22 mouse cellular contexts compared by ENCODE assay signal in genomic region chr8:109959112-109959511, GRCm38 (mm10). TPM values are rescaled to one million over a fixed set of nuclear protein-coding genes. Genes with fewer than 3 reads are reported as not detected.
A peak's percentile ranks its signal among the peaks of the same experiment; 100 is the strongest.
DNase-seq lines count a peak whose midpoint lies in the region; ATAC-seq and TF ChIP-seq lines count a peak whose summit lies in the region.
"Had no signal": no experiment of that assay in that cellular context is flagged by ENCODE, and none has a peak within 500 bp of the region (broad histone marks: within the 10 kb centered on the region; RNA-seq: fewer than 3 reads in every experiment).

No protein-coding gene starts in this region.

- H3K9me3 ChIP-seq in limb, embryonic 14.5 days (ENCODE audit: control insufficient read depth, low read length) = no peaks in the 10 kb centered on the region
- no peaks in the 10 kb centered on the region for H3K9me3 ChIP-seq in limb, embryonic 10.5 days (replicated peaks)
- H3K9me3 ChIP-seq in CH12.LX (replicated peaks; ENCODE audit: low read length) = peaks cover 7% of the 10 kb centered on the region
- H3K9me3 ChIP-seq: embryonic facial prominence, embryonic 12.5 days; forebrain, embryonic 12.5 days; heart, embryonic 12.5 days had no signal

- H3K9ac ChIP-seq in limb, embryonic 14.5 days (ENCODE audit: low read depth, low read length, severe bottlenecking) = no peak overlapping the region
- no peak overlapping the region for H3K9ac ChIP-seq in CH12.LX (ENCODE audit: insufficient read depth, low read depth)
- H3K9ac ChIP-seq: embryonic facial prominence, embryonic 12.5 days; forebrain, embryonic 12.5 days; heart, embryonic 12.5 days had no signal

- TF ChIP-seq CTCF in CH12.LX (conservative IDR thresholded peaks at IDR 0.05 in 1 of 2, IDR thresholded peaks at IDR 0.05 in 1 of 2; ENCODE audit: low read depth in 2 of 2, low read length in 2 of 2) = no peak

- no peak overlapping the region for H3K4me3 ChIP-seq in limb, embryonic 14.5 days (replicated peaks; ENCODE audit: low read length)
- H3K4me3 ChIP-seq in limb, embryonic 10.5 days = no peak overlapping the region
- H3K4me3 ChIP-seq in CH12.LX (replicated peaks in 1 of 3; ENCODE audit: low read depth in 2 of 3, low read length in 2 of 3, poor library complexity in 1 of 3) = no peak overlapping the region
- H3K4me3 ChIP-seq: embryonic facial prominence, embryonic 12.5 days; forebrain, embryonic 12.5 days; heart, embryonic 12.5 days had no signal

- H3K27ac ChIP-seq in limb, embryonic 14.5 days (replicated peaks; ENCODE audit: low read depth, low read length) = no peak overlapping the region
- no peak overlapping the region for H3K27ac ChIP-seq in limb, embryonic 10.5 days
- H3K27ac ChIP-seq in CH12.LX (ENCODE audit: insufficient read depth, low read depth) = no peak overlapping the region
- H3K27ac ChIP-seq: embryonic facial prominence, embryonic 12.5 days; forebrain, embryonic 12.5 days had no signal

- H3K79me2 ChIP-seq in CH12.LX (replicated peaks; ENCODE audit: control insufficient read depth, extremely low read depth, insufficient read depth, poor library complexity, severe bottlenecking) = no peaks in the 10 kb centered on the region

- peak; percentile 51; the same call in 1 of the 2 replicates for ATAC-seq in limb, embryonic 14.5 days (ENCODE audit: low FRiP score, low read depth)
- ATAC-seq: forebrain, embryonic 16.5 days; hindbrain, embryonic 16.5 days had no signal

- H3K4me2 ChIP-seq in limb, embryonic 14.5 days (replicated peaks; ENCODE audit: low read depth, low read length, severe bottlenecking) = no peak overlapping the region
- H3K4me2 ChIP-seq in CH12.LX (ENCODE audit: insufficient read depth, low read depth, poor library complexity, severe bottlenecking) = no peak overlapping the region
- H3K4me2 ChIP-seq: embryonic facial prominence, embryonic 12.5 days; forebrain, embryonic 12.5 days; heart, embryonic 12.5 days had no signal

- no peaks in the 10 kb centered on the region for H3K36me3 ChIP-seq in limb, embryonic 14.5 days (ENCODE audit: control insufficient read depth, insufficient read depth, low read length)
- no peaks in the 10 kb centered on the region for H3K36me3 ChIP-seq in limb, embryonic 10.5 days
- no peaks in the 10 kb centered on the region for H3K36me3 ChIP-seq in CH12.LX (replicated peaks in 1 of 2; ENCODE audit: control insufficient read depth in 1 of 2, insufficient read depth in 1 of 2, low read length in 1 of 2)
- H3K36me3 ChIP-seq: embryonic facial prominence, embryonic 12.5 days; forebrain, embryonic 12.5 days; heart, embryonic 12.5 days had no signal

- no peak for TF ChIP-seq POLR2A in limb, embryonic 14.5 days (IDR thresholded peaks at IDR 0.05; ENCODE audit: borderline replicate concordance, extremely low read depth, insufficient read depth, insufficient read length)
- TF ChIP-seq POLR2A in CH12.LX (IDR thresholded peaks at IDR 0.05; ENCODE audit: low read depth, low read length) = no peak

- peak; percentile 13 for DNase-seq in gastrocnemius, postnatal 14 days
- DNase-seq in gastrocnemius, postnatal 25 days = no peak
- DNase-seq in limb, embryonic 14.5 days (ENCODE audit: low spot score) = no peak
- no peak for DNase-seq in limb, embryonic 10.5 days (ENCODE audit: low spot score)
- DNase-seq in CH12.LX (ENCODE audit: extremely low read depth) = no peak
- no peak for DNase-seq in urinary bladder, adult 2 months (ENCODE audit: low spot score)
- DNase-seq in heart, postnatal 25 days (ENCODE audit: low spot score) = no peak
- DNase-seq: adrenal gland, postnatal 25 days; cerebellum, adult 2 months; embryo, embryonic 11 days; gastrocnemius, postnatal 10 days; heart, postnatal 36 days had no signal

- dilution Hi-C loops in CH12.LX (cut with MboI; ENCODE audit: extremely low pct_ligation_motif_present, extremely low pct_unique_long_range_greater_than_20kb, low sequenced_read_pairs) = no loop called here

- no peak; the same call in 1 of the 2 replicates for TF ChIP-seq EP300 in CH12.LX (IDR thresholded peaks at IDR 0.05; ENCODE audit: low read length)

- intact Hi-C loops in gastrocnemius, postnatal 14 days (cut with DNase I; ENCODE audit: low total_unique reads) = no loop called here
- intact Hi-C loops in heart, postnatal 25 days (cut with DNase I) = no loop called here

- 88% methylated on average over 4 of the region's 4 CpGs for WGBS in limb, embryonic 14.5 days
- 86% methylated on average over 4 of the region's 4 CpGs for WGBS in limb, embryonic 10.5 days

- peaks cover 19% of the 10 kb centered on the region for H3K4me1 ChIP-seq in limb, embryonic 14.5 days (ENCODE audit: control insufficient read depth, insufficient read depth, low read length)
- H3K4me1 ChIP-seq in limb, embryonic 10.5 days = peaks cover 23% of the 10 kb centered on the region
- peaks cover 8 to 49% of the 10 kb centered on the region in 2 experiments for H3K4me1 ChIP-seq in CH12.LX (ENCODE audit: control insufficient read depth in 1 of 2, insufficient read depth in 2 of 2)

- TF ChIP-seq RAD21 in CH12.LX (IDR thresholded peaks at IDR 0.05; ENCODE audit: low read depth, low read length) = no peak

- in situ Hi-C loops in CH12.LX (cut with MboI; ENCODE audit: low pct_ligation_motif_present, low pct_unique_long_range_greater_than_20kb, low sequenced_read_pairs) = no loop called here

- H3K27me3 ChIP-seq in limb, embryonic 14.5 days (ENCODE audit: control insufficient read depth, insufficient read depth, low read length) = peaks cover 29% of the 10 kb centered on the region
- peaks cover 92% of the 10 kb centered on the region for H3K27me3 ChIP-seq in limb, embryonic 10.5 days (ENCODE audit: low read depth, poor library complexity, severe bottlenecking)
- no peaks in the 10 kb centered on the region for H3K27me3 ChIP-seq in CH12.LX (replicated peaks)

TF ChIP-seq in CH12.LX, 34 proteins besides CTCF, POLR2A, EP300 and RAD21:
- TF ChIP-seq HCFC1 (IDR thresholded peaks at IDR 0.05; ENCODE audit: low read depth, low read length) (no peak), IRF4 (IDR thresholded peaks at IDR 0.05; ENCODE audit: low read depth, low read length) (0 out of 2 replicates have a peak, but pooled peaks have one; percentile 15), MYC (IDR thresholded peaks at IDR 0.05; ENCODE audit: low read depth, low read length) (no peak), RCOR1 (conservative IDR thresholded peaks at IDR 0.05; ENCODE audit: low read depth, low read length) (no peak), TCF12 (IDR thresholded peaks at IDR 0.05; ENCODE audit: low read depth, low read length) (peak; percentile 16; the same call in 1 of the 2 replicates)

RNA-seq across cellular contexts. Expression of gene Marveld3, which starts 2.9 kb away (rescaled TPM):
- under 1 TPM in 1 of 2 experiments, not detected in 1; 0.43 TPM for total RNA-seq in gastrocnemius, postnatal 14 days (2021)
- not detected for total RNA-seq in gastrocnemius, postnatal 25 days (2021)
- polyA plus RNA-seq in limb, embryonic 14.5 days (2012; rRNA removed) = 0.49 and 1.2 TPM in 2 replicates
- polyA plus RNA-seq in limb, embryonic 14.5 days (2014; fragmentation: Nextera tagmentation; extraction: Ambion mirVana) = 2.4 and 3.1 TPM in 2 replicates
- polyA plus RNA-seq in limb, embryonic 10.5 days (2016; fragmentation: Nextera tagmentation; extraction: Ambion mirVana) = 0.39 and 0.89 TPM in 2 replicates
- total RNA-seq in CH12.LX (2012; rRNA removed) (not detected in 2 replicates), CH12.LX (2014; rRNA removed) (not detected in 2 replicates)
- not detected in 2 replicates for polyA plus RNA-seq in CH12.LX (2012; ENCODE audit: insufficient read length, low read depth)
- polyA plus RNA-seq in urinary bladder, adult 2 months (2012; rRNA removed) = 10.2 and 10.6 TPM in 2 replicates
- under 1 TPM in 1 of 2 experiments, not detected in 1; 0.20 TPM for total RNA-seq in heart, postnatal 25 days (2021)
- total RNA-seq: adrenal gland, postnatal 25 days; common myeloid progenitor, adult 5-6 weeks; granulocyte monocyte progenitor cell, adult 5-6 weeks had no signal
- polyA plus RNA-seq: adrenal gland, adult 2 months had no signal

RNA-seq across cellular contexts. Expression of gene Tat, which starts 31.1 kb away (rescaled TPM):
- not detected for total RNA-seq in gastrocnemius, postnatal 14 days (2021)
- total RNA-seq in gastrocnemius, postnatal 25 days (2021) = not detected
- 0.09 and 0.14 TPM in 2 replicates for polyA plus RNA-seq in limb, embryonic 14.5 days (2012; rRNA removed)
- polyA plus RNA-seq in limb, embryonic 14.5 days (2014; fragmentation: Nextera tagmentation; extraction: Ambion mirVana) = not detected in 2 replicates
- polyA plus RNA-seq in limb, embryonic 10.5 days (2016; fragmentation: Nextera tagmentation; extraction: Ambion mirVana) = not detected in 2 replicates
- total RNA-seq in CH12.LX (2012; rRNA removed) (not detected in 2 replicates), CH12.LX (2014; rRNA removed) (not detected in 2 replicates)
- polyA plus RNA-seq in CH12.LX (2012; ENCODE audit: insufficient read length, low read depth) = not detected in 2 replicates
- polyA plus RNA-seq in urinary bladder, adult 2 months (2012; rRNA removed) = 0.13 and 0.40 TPM in 2 replicates
- total RNA-seq in heart, postnatal 25 days (2021) = under 1 TPM; 0.78 to 0.83 TPM
- total RNA-seq: adrenal gland, postnatal 25 days; common myeloid progenitor, adult 5-6 weeks; ES-E14; gastrocnemius, postnatal 10 days; granulocyte monocyte progenitor cell, adult 5-6 weeks had no signal
- polyA plus RNA-seq: cerebellum, adult 2 months; embryonic facial prominence, embryonic 12.5 days; forebrain, embryonic 12.5 days; forebrain, embryonic 16.5 days; hindbrain, embryonic 11.5 days; hindbrain, embryonic 16.5 days had no signal
